In the genomic region with DNA sequence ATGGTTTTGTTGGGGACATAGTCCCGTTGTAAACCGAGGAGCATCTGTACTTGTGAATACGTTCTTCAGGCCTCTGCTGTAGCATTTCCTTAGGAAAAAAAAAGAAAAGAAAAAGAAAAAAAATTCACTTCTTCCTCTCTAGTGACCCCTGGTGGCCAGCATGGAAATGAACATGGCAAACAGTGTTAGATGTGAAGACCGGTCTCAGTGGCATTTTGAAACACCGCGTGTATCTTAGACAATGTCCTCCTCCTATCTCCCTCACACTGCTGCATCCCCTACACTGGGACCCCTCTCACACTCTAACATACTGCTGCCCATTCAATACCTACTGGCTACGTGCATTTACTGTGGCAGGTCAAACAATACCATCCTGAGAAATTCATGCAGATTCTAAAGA, we compare ENCODE assay signal across 9 mouse cellular contexts.
DNase-seq lines count a peak whose midpoint lies in the region; ATAC-seq and TF ChIP-seq lines count a peak whose summit lies in the region.
"Had no signal": no experiment of that assay in that cellular context is flagged by ENCODE, and none has a peak within 500 bp of the region (broad histone marks: within the 10 kb centered on the region; RNA-seq: fewer than 3 reads in every experiment).

No protein-coding gene starts in this region.

- H3K4me1 ChIP-seq in thymus, adult 2 months (replicated peaks; ENCODE audit: control insufficient read depth, insufficient read depth, low read length): no peaks in the 10 kb centered on the region
- peaks cover 3% of the 10 kb centered on the region; the same call in 1 of the 2 replicates for H3K4me1 ChIP-seq in embryonic facial prominence, embryonic 14.5 days (ENCODE audit: control insufficient read depth, insufficient read depth, low read length)
- H3K4me1 ChIP-seq: stomach, embryonic 15.5 days had no signal

- TF ChIP-seq CTCF in thymus, adult 2 months (IDR thresholded peaks at IDR 0.05; ENCODE audit: borderline replicate concordance, control insufficient read depth, extremely low read depth, insufficient read depth, low read length, poor library complexity): no peak

- no peak overlapping the region for H3K9ac ChIP-seq in embryonic facial prominence, embryonic 14.5 days (ENCODE audit: low read depth, low read length)
- H3K9ac ChIP-seq: stomach, embryonic 15.5 days had no signal

- H3K27ac ChIP-seq in thymus, adult 2 months (ENCODE audit: control insufficient read depth, insufficient read depth, low read length): no peak overlapping the region
- peak overlapping the region; percentile 61 for H3K27ac ChIP-seq in embryonic facial prominence, embryonic 14.5 days (replicated peaks; ENCODE audit: low read depth, low read length)
- H3K27ac ChIP-seq: stomach, embryonic 15.5 days had no signal

- no peaks in the 10 kb centered on the region for H3K36me3 ChIP-seq in thymus, adult 2 months (ENCODE audit: control insufficient read depth, insufficient read depth, low read length)
- H3K36me3 ChIP-seq in embryonic facial prominence, embryonic 14.5 days (ENCODE audit: control insufficient read depth, insufficient read depth, low read length): no peaks in the 10 kb centered on the region
- H3K36me3 ChIP-seq: stomach, embryonic 15.5 days had no signal

- DNase-seq in heart, postnatal 14 days: peak; percentile 40 to 61
- no peak for DNase-seq in heart, adult 9 months (ENCODE audit: low spot score in 2 of 2)
- DNase-seq in thymus, adult 2 months: peak; percentile 7
- DNase-seq in thymus, adult 18-20 months: no peak
- no peak for DNase-seq in embryonic facial prominence, embryonic 14.5 days (ENCODE audit: low spot score)
- peak; percentile 54 for DNase-seq in lung, postnatal 14 days
- DNase-seq in left cerebral cortex, postnatal 36 days (ENCODE audit: low spot score in 2 of 2): no peak
- no peak for DNase-seq in MN1 (ENCODE audit: low spot score)

- intact Hi-C loops in heart, postnatal 14 days (cut with DNase I): loop anchor here (1.0 to 5.0 kb wide), 2 partner anchors 93 to 260 kb away; no protein-coding TSS in a partner anchor
- intact Hi-C loops in left cerebral cortex, postnatal 36 days (cut with DNase I): loop anchor here (5.0 kb wide), 1 partner anchor 228 kb away; no protein-coding TSS in a partner anchor

- 21% methylated on average over 7 of the region's 7 CpGs for WGBS in thymus, adult 2 months
- 20% methylated on average over 7 of the region's 7 CpGs for WGBS in embryonic facial prominence, embryonic 14.5 days

- H3K4me3 ChIP-seq in thymus, adult 2 months (ENCODE audit: control insufficient read depth, insufficient read depth, low read length): no peak overlapping the region
- H3K4me3 ChIP-seq in embryonic facial prominence, embryonic 14.5 days (ENCODE audit: low read depth, low read length): no peak overlapping the region
- H3K4me3 ChIP-seq: stomach, embryonic 15.5 days had no signal

- no peaks in the 10 kb centered on the region for H3K27me3 ChIP-seq in thymus, adult 2 months (ENCODE audit: control insufficient read depth, insufficient read depth, low read length)
- H3K27me3 ChIP-seq in embryonic facial prominence, embryonic 14.5 days (replicated peaks; ENCODE audit: control insufficient read depth, insufficient read depth, low read length): no peaks in the 10 kb centered on the region

- no peak; the same call in 1 of the 2 replicates for ATAC-seq in embryonic facial prominence, embryonic 14.5 days (ENCODE audit: low read depth)

- H3K4me2 ChIP-seq in embryonic facial prominence, embryonic 14.5 days (ENCODE audit: low read depth, low read length): no peak overlapping the region
- H3K4me2 ChIP-seq: stomach, embryonic 15.5 days had no signal

- no peaks in the 10 kb centered on the region for H3K9me3 ChIP-seq in embryonic facial prominence, embryonic 14.5 days (ENCODE audit: control insufficient read depth, low read length)
- H3K9me3 ChIP-seq: stomach, embryonic 15.5 days had no signal

- TF ChIP-seq POLR2A in thymus, adult 2 months (IDR thresholded peaks at IDR 0.05; ENCODE audit: control insufficient read depth, extremely low read depth, insufficient read depth, low read length, poor library complexity): no peak

Comparison
In these comparisons a context has a peak if more than half of its experiments do, and no peak if none do; other contexts are left out.
1. DNase-seq: peak in heart, postnatal 14 days (2 of 2), thymus, adult 2 months (single experiment) and lung, postnatal 14 days (single experiment); none in heart, adult 9 months (0 of 2), thymus, adult 18-20 months (0 of 2), embryonic facial prominence, embryonic 14.5 days (single experiment), left cerebral cortex, postnatal 36 days (0 of 2) and MN1 (single experiment).